Mouse (Mus musculus) neural tube, embryonic 15.5 days (tissue): ENCODE results near the gene Slc27a4. TPM values are rescaled to one million over a fixed set of nuclear protein-coding genes. Genes with fewer than 3 reads are reported as not detected.

ENCODE experiments used
- ATAC-seq: fragments of 200-750 bp; cut with Nextera tagmentation; 2 replicates; pipeline ENCODE4 v1.8.0; 2017; ENCODE audit warnings: mild to moderate bottlenecking, moderate TSS enrichment, moderate library complexity; ENCODE audit not compliant: low FRiP score
- H3K27ac ChIP-seq: fragments of 300-500 bp; sonication (generic); replicated peaks from 2 replicates; pipeline ENCODE4 v1.5.1; 2015; ENCODE audit warnings: mild to moderate bottlenecking, inconsistent platforms
- H3K27me3 ChIP-seq: fragments of 300-500 bp; sonication (generic); replicated peaks from 2 replicates; pipeline ENCODE4 v1.6.1; 2015; ENCODE audit warnings: inconsistent platforms
- H3K36me3 ChIP-seq: fragments of 300-500 bp; sonication (generic); 2 replicates; pipeline ENCODE4 v1.6.1; 2015; ENCODE audit warnings: inconsistent platforms
- H3K4me1 ChIP-seq: fragments of 300-500 bp; sonication (generic); 2 replicates; pipeline ENCODE4 v1.6.1; 2015; ENCODE audit warnings: inconsistent platforms
- H3K4me2 ChIP-seq: fragments of 300-500 bp; sonication (generic); 2 replicates; pipeline ENCODE4 v1.6.1; 2015; ENCODE audit warnings: inconsistent platforms, mild to moderate bottlenecking, moderate library complexity
- H3K4me3 ChIP-seq: fragments of 300-500 bp; sonication (generic); replicated peaks from 2 replicates; pipeline ENCODE4 v1.5.1; 2015; ENCODE audit warnings: mild to moderate bottlenecking, inconsistent platforms
- H3K9ac ChIP-seq: fragments of 300-500 bp; sonication (generic); replicated peaks from 2 replicates; pipeline ENCODE4 v1.6.1; 2015; ENCODE audit warnings: mild to moderate bottlenecking, inconsistent platforms
- H3K9me3 ChIP-seq: fragments of 300-500 bp; sonication (generic); replicated peaks from 2 replicates; pipeline ENCODE4 v1.6.1; 2016; ENCODE audit warnings: inconsistent platforms
- WGBS: fragments of 180-500 bp; shearing (Covaris S2); methylation state at CpG from one replicate; pipeline ENCODE4 v1.1.7; 2015; ENCODE audit warnings: mixed read lengths; 5-methylcytosine and 5-hydroxymethylcytosine counted together
- polyA plus RNA-seq: library from polyadenylated mRNA; unstranded; fragments of >200 nt; fragmentation: Nextera tagmentation; extraction: Ambion mirVana; gene quantifications from 2 replicates; pipeline ENCODE4 v1.2.1, GENCODE M21; 2015

Gene Slc27a4
- polyA plus RNA-seq, 1 experiment from 2014 or later, result 48.9 TPM

DNA sequence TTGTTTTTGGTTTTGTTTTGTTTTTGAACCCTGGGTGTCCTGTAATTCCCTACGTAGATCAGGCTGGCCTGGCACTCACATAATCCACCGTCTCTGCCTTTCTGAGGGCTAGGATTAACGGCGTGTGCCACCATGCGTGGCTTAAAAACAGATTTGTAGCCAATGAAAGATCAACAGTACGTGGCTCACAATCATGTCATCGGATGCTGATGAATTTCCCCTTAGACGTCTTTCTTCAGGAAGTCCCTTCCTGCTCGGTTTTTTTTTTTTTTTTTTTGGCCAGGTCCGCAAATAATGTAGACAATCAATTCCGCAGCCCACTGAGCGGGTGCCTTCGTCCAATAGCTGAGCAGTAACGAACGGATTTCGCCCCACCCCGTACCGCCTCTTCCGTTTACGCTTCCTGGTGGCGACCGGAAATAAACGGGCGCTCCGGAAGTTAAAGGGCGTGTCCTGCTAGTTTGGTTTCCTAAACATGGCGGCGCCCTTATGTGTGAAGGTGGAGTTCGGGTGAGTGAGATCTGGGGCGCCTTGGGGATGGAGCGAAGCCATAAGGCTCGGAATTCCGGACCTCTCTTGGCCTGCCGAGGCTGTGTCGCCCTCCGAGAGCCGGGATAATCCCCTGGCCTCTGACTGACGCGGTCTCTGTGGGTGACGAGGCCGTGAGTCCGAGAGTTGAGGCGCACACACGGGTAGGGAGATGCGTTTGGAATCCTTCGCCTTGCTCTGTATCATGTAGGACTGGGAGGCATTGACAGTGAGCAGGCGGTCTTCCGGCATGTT is 24.7 kb downstream of the Slc27a4 start:
- under 1% methylated on average over 47 of the region's 48 CpGs for WGBS
- Histone ChIP-seq H3K9ac (peak overlapping the region; percentile 81), H3K27ac (peak overlapping the region; percentile 96), H3K36me3 (0 out of 2 replicates have a peak, but pooled peaks cover 3% of the 10 kb centered on the region), H3K4me2 (peak overlapping the region; percentile 88), H3K4me3 (peak overlapping the region; percentile 78), H3K9me3 (no peaks in the 10 kb centered on the region), H3K27me3 (no peaks in the 10 kb centered on the region), H3K4me1 (peaks cover 19% of the 10 kb centered on the region)
- ATAC-seq, result peak; percentile 97

DNA sequence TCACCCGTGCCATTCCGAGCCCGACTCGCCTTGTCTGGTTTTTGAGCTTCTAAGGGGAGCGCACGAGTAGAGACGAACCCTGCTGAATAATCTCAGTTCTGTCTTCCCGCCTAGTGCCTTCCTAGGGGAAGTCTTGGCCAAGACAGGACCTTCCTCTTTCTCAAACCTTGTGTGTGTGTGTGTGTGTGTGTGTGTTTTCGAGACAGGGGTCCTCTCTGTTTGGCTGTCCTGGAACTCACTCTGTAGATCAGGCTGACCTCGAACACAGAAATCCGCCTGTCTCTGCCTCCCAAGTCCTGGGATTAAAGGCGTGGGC is 25.2 kb downstream of the Slc27a4 start:
- H3K4me3 ChIP-seq, result peak overlapping the region; percentile 78
- no peaks in the 10 kb centered on the region for H3K9me3 ChIP-seq
- no peaks in the 10 kb centered on the region for H3K27me3 ChIP-seq
- H3K9ac ChIP-seq, result peak overlapping the region; percentile 73
- whole genome bisulfite sequencing, result 6% methylated on average over 12 of the region's 12 CpGs
- peaks cover 5% of the 10 kb centered on the region; the same call in 1 of the 2 replicates for H3K36me3 ChIP-seq
- no peak for ATAC-seq
- H3K4me1 ChIP-seq, result peaks cover 19% of the 10 kb centered on the region
- peak overlapping the region; percentile 88 for H3K4me2 ChIP-seq
- H3K27ac ChIP-seq, result peak overlapping the region; percentile 73

DNA sequence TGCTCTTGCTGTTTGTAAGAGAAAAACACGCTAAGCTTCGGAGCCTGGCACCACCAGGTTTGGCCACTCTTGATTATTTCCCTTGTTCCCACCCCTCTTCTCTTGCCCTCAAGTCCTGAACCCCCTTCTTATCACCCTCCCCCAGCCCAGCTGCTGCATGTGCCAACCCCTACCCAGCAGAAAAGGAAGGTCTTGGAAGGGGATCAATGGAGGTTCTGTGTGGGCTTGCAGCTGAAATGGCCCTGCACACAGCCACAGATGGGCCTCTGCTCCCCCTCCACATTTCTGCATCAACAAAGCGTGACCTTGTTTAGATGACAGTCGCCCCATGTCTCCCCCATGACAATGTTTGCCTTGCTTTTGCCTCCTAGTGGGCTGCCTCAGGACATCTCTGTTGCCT is 28.7 kb downstream of the Slc27a4 start:
- no peak for ATAC-seq
- 91% methylated on average over 4 of the region's 4 CpGs for WGBS
- Histone ChIP-seq H3K36me3 (peaks cover 18% of the 10 kb centered on the region; the same call in 1 of the 2 replicates), H3K4me2 (no peak overlapping the region), H3K27ac (no peak overlapping the region), H3K9me3 (no peaks in the 10 kb centered on the region), H3K9ac (no peak overlapping the region), H3K4me1 (peaks cover 19% of the 10 kb centered on the region), H3K27me3 (no peaks in the 10 kb centered on the region), H3K4me3 (no peak overlapping the region)

DNA sequence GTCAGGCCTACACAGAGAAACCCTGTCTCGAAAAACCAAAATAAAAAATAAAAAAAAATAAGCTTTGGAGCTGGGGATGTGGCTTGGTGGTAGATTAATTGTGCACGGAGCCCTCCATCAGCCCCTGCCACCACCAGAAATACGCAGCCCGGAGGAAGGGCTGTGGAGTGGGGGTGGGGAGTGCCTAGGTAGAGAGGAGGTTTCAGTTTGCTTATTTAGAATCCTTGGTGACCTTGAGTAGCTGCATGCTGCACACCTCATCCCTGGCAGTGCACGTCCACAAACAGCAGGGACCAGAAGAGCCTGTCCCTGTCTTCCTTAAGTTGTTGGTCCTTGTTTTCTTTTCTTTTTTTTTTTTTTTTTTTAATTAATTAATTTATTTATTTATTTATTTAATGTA is 31.4 kb downstream of the Slc27a4 start:
- Histone ChIP-seq H3K4me3 (no peak overlapping the region), H3K4me2 (no peak overlapping the region), H3K9ac (no peak overlapping the region), H3K9me3 (no peaks in the 10 kb centered on the region), H3K27ac (no peak overlapping the region), H3K36me3 (peaks cover 18% of the 10 kb centered on the region; the same call in 1 of the 2 replicates), H3K27me3 (no peaks in the 10 kb centered on the region), H3K4me1 (peaks cover 5% of the 10 kb centered on the region; the same call in 1 of the 2 replicates)
- no peak for ATAC-seq
- WGBS, result 94% methylated on average over 5 of the region's 5 CpGs

DNA sequence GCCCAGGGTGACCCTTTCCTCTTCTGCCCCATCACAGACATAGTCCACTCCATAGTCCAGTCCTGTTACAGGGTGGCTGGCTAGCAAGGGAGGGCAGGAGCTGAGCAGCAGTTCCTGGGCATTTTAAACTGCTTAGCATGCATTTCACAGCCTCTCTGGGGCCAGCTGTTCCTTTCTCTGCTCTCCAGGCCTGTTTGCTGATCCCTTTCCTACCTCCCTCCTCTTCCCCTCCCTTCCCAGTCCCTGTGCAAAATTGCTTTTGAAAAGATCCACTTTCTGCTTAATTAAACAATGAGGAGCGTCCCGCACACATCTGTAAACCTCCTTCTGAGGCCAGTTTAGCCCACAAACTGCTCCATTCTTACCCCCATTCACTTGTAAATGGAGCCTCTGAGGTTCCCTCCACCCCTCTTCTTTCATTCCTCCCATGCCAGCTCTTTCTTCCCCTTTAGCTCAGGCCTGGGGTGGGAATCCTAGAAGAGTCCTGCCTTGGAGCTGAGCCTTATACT is 33.0 kb downstream of the Slc27a4 start:
- Histone ChIP-seq H3K4me1 (peaks cover 19% of the 10 kb centered on the region), H3K9me3 (no peaks in the 10 kb centered on the region), H3K4me3 (no peak overlapping the region), H3K9ac (no peak overlapping the region), H3K27ac (peak overlapping the region; percentile 42), H3K36me3 (peaks cover 15% of the 10 kb centered on the region; the same call in 1 of the 2 replicates), H3K4me2 (no peak overlapping the region), H3K27me3 (no peaks in the 10 kb centered on the region)
- WGBS, result 6% methylated on average over 2 of the region's 2 CpGs
- no peak for ATAC-seq

DNA sequence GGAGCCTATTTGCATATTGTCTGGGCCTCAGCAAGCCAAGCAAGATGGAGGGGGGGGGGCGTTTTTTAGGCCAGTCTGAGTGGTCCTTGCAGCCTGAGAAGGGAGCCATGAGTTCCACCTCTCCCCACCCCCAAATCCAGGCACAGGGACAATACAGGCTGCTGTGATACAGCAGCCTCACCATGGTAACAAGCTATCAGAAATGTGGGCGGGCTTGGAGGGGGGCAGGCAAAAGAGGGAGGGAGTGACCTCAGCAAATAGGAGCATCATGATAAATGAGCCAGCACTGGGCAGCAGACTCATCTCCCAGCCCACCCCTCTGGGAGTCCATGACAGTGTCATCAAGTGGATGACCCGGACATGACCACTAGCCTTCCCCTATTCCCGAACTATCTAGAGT is 37.0 kb downstream of the Slc27a4 start:
- H3K27me3 ChIP-seq, result no peaks in the 10 kb centered on the region
- H3K9ac ChIP-seq, result no peak overlapping the region
- no peak overlapping the region for H3K4me3 ChIP-seq
- ATAC-seq, result no peak
- no peaks in the 10 kb centered on the region for H3K9me3 ChIP-seq
- WGBS, result 7% methylated on average over 4 of the region's 4 CpGs
- peaks cover 28% of the 10 kb centered on the region for H3K36me3 ChIP-seq
- 0 out of 2 replicates have a peak overlapping the region, but pooled peaks have one; percentile 20 for H3K27ac ChIP-seq
- H3K4me2 ChIP-seq, result no peak overlapping the region
- peaks cover 38% of the 10 kb centered on the region for H3K4me1 ChIP-seq

DNA sequence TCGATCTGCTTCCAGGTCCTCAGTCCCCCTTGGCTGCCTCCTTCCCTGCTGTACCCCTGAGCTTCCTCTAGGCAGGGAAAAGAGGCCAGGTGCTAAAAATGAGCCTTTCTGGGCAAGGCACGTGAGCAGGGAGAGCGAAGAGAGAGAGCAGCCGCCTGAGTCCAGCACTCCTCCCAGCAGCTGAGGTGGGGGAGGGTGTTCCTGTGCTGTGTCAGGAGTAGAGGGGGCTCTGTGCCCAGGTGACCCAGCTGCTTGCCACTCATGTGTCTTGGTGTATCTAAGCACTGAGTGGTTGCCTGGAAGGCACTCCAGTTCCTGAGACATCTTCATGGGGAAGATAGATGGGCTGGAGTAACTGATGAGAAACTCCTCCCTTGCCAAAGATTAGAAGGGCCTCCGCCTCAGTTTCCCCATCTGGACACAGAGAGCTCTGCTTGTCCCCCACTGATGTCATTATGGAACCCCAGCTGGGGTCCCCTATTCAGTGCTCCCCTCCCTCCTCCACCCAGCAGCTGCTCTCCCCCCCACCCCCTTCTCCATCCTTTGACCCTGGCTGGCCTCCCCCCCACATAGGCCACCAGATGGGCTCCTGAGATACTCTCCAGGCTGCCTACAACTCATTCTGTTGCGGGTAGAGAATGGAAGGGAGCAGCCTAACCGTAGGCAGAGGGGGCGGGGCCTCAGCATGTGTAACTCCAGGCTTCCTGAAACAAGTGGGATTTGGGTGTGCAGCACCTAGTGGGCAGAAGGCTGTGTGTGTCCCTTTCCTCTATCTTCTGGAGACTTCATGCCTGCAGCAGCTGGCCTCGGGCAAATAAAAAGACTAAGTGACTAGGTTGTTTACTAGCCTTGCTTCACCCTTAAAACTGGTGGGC is 41.0 kb downstream of the Slc27a4 start:
- H3K4me2 ChIP-seq, result no peak overlapping the region
- peaks cover 60% of the 10 kb centered on the region for H3K4me1 ChIP-seq
- peaks cover 19% of the 10 kb centered on the region for H3K36me3 ChIP-seq
- 15% methylated on average over 9 of the region's 9 CpGs for WGBS
- no peak for ATAC-seq
- no peak overlapping the region for H3K4me3 ChIP-seq
- H3K27ac ChIP-seq, result no peak overlapping the region
- no peak overlapping the region for H3K9ac ChIP-seq
- H3K9me3 ChIP-seq, result no peaks in the 10 kb centered on the region
- no peaks in the 10 kb centered on the region for H3K27me3 ChIP-seq

DNA sequence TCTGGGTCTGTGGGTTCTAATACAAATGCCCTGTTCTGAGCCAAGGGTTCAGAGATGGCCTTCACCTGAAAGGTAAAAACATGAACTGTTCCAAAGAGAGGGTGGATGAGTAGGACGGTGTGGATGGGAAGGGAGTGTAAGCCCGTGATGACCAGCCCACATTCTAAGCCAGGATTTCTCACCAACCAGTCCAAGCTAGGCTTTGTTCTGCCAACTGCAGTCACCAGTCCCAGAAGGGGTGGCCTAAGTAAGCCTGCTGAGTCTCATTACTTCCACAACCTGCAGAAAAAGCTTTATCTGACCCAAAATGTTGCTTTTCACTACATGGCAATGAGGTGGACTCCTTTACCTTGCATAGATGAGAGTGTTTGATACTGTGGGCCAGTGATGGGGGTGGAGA is 41.7 kb downstream of the Slc27a4 start:
- Histone ChIP-seq H3K27me3 (no peaks in the 10 kb centered on the region), H3K36me3 (peaks cover 19% of the 10 kb centered on the region), H3K4me1 (peaks cover 61% of the 10 kb centered on the region), H3K4me2 (peak overlapping the region; percentile 66), H3K4me3 (no peak overlapping the region), H3K9ac (no peak overlapping the region), H3K27ac (peak overlapping the region; percentile 45; the same call in 1 of the 2 replicates), H3K9me3 (no peaks in the 10 kb centered on the region)
- ATAC-seq, result no peak
- 13% methylated on average over 2 of the region's 2 CpGs for WGBS

DNA sequence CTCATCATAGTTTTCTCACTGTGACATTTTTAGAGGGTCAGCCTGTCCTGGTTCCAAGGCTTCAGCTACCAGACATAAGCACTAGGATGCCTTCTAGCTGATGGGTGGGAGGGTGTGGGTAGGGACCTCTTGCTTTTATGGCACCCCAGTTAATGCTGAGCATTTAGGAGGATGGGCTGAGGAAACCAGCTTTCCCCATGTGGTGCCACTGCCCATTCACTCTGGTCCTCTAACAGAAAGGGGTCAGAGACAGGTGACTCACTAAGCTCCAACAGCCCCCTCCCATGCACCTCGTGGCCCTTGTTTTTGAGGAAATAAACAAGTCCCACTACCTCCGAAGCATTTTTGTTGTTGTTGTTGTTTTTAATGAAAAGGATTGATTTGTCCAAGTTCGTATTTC is 42.2 kb downstream of the Slc27a4 start:
- Histone ChIP-seq H3K27ac (peak overlapping the region; percentile 84), H3K4me2 (peak overlapping the region; percentile 66), H3K36me3 (peaks cover 19% of the 10 kb centered on the region), H3K4me1 (peaks cover 60% of the 10 kb centered on the region), H3K9me3 (no peaks in the 10 kb centered on the region), H3K4me3 (peak overlapping the region; percentile 51), H3K27me3 (no peaks in the 10 kb centered on the region), H3K9ac (peak overlapping the region; percentile 69)
- WGBS, result 8% methylated on average over 3 of the region's 3 CpGs
- no peak for ATAC-seq

DNA sequence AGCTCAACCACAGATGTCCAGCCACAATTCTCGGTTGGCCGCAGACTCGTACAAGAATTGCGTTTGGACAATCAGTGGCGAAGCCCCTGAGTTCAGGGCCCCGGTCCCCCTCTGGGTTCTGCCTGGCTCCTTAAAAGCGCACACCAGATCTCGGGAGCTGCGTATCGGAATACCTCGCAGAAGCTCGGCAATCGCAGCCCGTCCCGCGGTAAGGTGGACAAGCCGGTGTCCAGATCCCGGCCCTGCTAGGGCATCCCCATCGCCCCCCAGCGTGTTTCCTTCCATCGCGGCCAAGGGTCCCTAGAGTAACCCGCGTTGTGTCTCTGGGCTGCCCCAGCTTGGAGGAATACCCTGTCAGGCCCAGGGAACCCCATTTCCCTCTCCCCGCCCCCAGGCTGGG is 43.2 kb downstream of the Slc27a4 start:
- H3K36me3 ChIP-seq, result peaks cover 19% of the 10 kb centered on the region
- peak overlapping the region; percentile 51 for H3K4me3 ChIP-seq
- peak overlapping the region; percentile 69 for H3K9ac ChIP-seq
- H3K4me2 ChIP-seq, result peak overlapping the region; percentile 66
- ATAC-seq, result peak; percentile 12; the same call in 1 of the 2 replicates
- peaks cover 59% of the 10 kb centered on the region for H3K4me1 ChIP-seq
- H3K9me3 ChIP-seq, result no peaks in the 10 kb centered on the region
- WGBS, result 3% methylated on average over 25 of the region's 25 CpGs
- peak overlapping the region; percentile 84 for H3K27ac ChIP-seq
- no peaks in the 10 kb centered on the region for H3K27me3 ChIP-seq

DNA sequence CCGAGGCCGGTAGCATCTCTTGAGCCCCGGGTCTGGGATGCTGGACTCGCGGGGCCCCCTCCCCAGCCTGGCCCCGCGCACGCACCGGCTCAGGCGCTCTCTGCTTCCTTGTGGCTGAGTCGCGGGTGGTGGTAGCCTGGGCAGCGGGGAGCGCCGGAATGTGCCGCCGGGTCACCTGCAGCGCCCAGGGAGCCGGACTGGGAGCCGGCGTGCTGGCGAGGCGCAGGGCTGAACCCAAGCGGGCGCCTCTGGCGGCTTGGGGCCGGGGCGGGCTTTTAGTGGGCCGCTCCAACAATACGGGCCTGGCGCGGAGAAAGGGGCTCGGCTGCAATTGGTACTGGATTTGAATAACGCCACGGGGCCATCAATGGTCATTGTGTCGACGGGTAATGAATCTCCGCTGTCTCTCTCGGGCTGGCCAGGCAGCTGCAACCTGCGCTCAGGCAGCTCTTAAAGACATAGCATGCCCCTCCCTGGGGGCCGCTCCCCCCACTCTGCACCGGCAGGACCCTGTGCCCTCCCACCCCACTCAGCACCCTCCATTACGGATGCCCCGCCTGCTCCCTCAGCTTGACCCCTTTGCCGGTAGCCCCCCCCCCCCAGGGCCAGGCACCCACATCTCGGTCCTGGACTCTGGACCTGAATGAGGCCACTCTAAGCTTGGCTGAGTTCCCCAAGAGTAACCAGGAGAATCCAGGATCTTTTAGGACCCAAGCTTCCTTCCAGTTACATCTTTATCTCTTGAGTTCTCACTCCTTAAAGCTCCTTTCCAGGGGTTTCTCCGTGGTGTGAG is 43.8 kb downstream of the Slc27a4 start:
- Histone ChIP-seq H3K27me3 (no peaks in the 10 kb centered on the region), H3K4me1 (peaks cover 56% of the 10 kb centered on the region), H3K36me3 (peaks cover 19% of the 10 kb centered on the region), H3K27ac (peak overlapping the region; percentile 84), H3K9me3 (no peaks in the 10 kb centered on the region), H3K4me2 (peak overlapping the region; percentile 66), H3K4me3 (peak overlapping the region; percentile 51), H3K9ac (peak overlapping the region; percentile 69)
- under 1% methylated on average over 46 of the region's 47 CpGs for WGBS
- ATAC-seq, result peak; percentile 43
